Mouse (Mus musculus): ENCODE measurements around the gene Tlcd1. TPM values are rescaled to one million over a fixed set of nuclear protein-coding genes. Genes with fewer than 3 reads are reported as not detected.

Tlcd1 gene
- polyA plus RNA-seq, 1 experiment from 2014 or later = 9.9 TPM

DNA sequence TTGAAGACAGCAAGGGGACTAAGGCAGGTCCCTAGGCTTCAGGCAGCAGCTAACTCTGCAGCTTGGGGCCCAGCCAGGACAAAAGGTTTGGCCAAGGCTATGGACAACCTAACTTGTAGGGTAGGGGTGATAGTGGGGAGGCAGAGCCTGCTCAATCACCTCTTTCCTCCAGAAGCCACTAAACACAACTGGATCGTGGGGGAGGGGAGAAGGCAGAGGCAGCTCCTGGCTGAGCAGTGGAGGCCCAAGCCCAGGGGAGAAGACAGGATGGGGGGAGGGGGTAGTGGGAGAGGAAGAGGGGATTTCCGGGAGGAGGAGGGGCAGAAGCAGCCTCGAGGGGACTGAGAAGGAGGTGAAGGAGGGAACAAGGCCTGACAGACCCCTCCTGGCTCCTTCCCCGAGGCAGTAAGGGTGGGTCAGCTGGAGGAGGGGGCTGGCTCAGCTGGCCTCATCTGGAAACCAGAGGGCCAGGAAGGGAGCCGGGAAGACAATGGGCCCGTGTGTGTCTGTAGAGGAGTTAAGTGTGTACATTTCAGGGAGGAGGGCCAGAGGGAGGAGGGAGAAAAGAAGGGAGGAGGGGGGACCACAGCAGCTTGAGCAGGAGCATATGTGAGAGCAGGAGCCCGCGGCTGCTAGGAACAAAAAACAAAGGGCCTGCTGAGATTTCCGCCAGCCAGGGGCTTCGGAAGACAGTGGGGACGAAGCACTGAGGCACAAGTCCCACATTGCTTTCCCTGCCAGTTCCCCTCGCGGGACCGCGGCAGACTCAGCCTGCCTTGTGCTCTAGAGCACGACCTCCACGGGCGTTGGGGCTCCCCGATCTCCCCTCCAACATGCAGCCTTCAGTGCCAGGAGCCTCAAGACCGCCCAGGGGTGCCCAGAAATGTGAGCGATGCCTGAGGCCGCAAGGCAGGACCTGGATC is 12.6 kb upstream of the Tlcd1 start:
- Histone ChIP-seq H3K4me1 (replicated peaks; ENCODE audit: control insufficient read depth, insufficient read depth, low read length) (peaks cover 20% of the 10 kb centered on the region), H3K36me3 (ENCODE audit: control insufficient read depth, insufficient read depth, low read length) (peaks cover 13% of the 10 kb centered on the region), H3K9ac (ENCODE audit: low read length) (peak overlapping the region; percentile 87), H3K27ac (ENCODE audit: low read depth, low read length) (peak overlapping the region; percentile 91), H3K4me3 (ENCODE audit: low read depth, low read length) (peak overlapping the region; percentile 99), H3K27me3 (ENCODE audit: control insufficient read depth, insufficient read depth, low read length) (0 out of 2 replicates have a peak, but pooled peaks cover 2% of the 10 kb centered on the region), H3K4me2 (ENCODE audit: low read depth, low read length, severe bottlenecking) (peak overlapping the region; percentile 86), H3K9me3 (ENCODE audit: control insufficient read depth, low read length) (no peaks in the 10 kb centered on the region)
- peak; percentile 75 for ATAC-seq (replicated peaks; ENCODE audit: low FRiP score)
- peak; percentile 88 for DNase-seq (ENCODE audit: low spot score)
- WGBS = under 1% methylated on average over 22 of the region's 22 CpGs

DNA sequence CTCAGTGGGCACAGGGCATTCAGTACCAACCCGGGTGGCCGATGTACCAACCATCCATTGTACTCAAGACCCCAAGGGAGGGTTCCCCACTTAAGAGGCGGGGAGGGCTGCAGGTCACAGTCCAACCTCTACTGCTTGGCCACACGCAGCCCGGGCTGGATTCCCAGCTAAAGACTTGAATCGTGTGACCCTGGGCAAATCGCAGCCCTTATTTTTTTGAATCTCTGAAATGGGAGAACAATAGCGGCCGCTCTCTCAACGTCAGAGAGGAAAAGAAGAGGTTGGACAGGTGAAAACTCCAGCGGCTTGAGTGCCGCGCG is 11.9 kb upstream of the Tlcd1 start:
- Histone ChIP-seq H3K9ac (ENCODE audit: low read length) (peak overlapping the region; percentile 87), H3K4me1 (replicated peaks; ENCODE audit: control insufficient read depth, insufficient read depth, low read length) (peaks cover 18% of the 10 kb centered on the region), H3K9me3 (ENCODE audit: control insufficient read depth, low read length) (no peaks in the 10 kb centered on the region), H3K27ac (ENCODE audit: low read depth, low read length) (peak overlapping the region; percentile 91), H3K4me2 (ENCODE audit: low read depth, low read length, severe bottlenecking) (peak overlapping the region; percentile 86), H3K4me3 (ENCODE audit: low read depth, low read length) (peak overlapping the region; percentile 99), H3K27me3 (ENCODE audit: control insufficient read depth, insufficient read depth, low read length) (0 out of 2 replicates have a peak, but pooled peaks cover 2% of the 10 kb centered on the region), H3K36me3 (ENCODE audit: control insufficient read depth, insufficient read depth, low read length) (peaks cover 10% of the 10 kb centered on the region)
- DNase-seq (ENCODE audit: low spot score) = no peak
- WGBS = 0% methylated on average over 14 of the region's 14 CpGs
- peak; percentile 14; the same call in 1 of the 2 replicates for ATAC-seq (replicated peaks; ENCODE audit: low FRiP score)

DNA sequence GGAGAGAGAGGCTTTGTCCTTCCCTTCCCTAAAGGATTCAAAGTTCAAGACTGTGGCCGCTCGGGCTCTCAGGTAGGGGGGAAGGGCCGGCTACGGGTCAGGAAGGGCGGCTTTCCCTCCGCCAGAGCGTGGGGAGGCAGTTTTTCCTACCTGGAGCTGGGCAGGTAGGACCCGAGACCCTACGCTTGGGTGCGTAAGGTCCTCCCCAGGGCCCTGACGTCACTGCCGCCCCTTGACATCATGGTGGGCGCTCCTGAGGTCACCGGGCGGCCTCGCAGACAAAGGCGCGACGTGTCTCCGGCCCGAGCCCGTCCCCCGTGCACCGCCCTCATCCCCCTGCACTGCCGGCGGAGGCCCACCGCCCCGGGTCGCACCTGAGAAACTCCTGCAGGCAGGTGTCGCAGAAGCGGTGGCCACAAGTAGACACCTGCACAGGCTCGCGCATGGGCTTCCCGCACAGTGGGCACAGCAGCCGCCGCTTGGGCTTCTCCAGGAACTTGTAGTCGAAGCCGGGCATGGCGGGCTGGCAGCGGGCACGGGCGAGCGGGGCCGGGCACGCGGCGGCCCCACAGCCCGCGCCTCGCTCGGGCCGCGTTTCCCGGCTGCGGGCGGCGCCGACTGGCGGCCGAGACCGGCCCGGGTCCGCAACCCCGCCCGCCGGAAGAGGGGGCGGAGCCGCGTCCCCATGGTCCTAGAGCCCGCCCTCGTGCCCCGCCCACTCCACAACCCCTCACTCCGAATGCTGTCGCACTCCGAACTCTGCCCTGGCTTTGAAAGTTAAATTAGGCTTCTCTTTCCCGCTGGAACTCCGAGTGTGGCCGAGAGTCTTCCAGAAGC is 11.4 kb upstream of the Tlcd1 start, which contains the start of gene Traf4:
Gene Traf4, minus strand, starts transcription at position 666 of the 837 bp plus-strand sequence.
- Histone ChIP-seq H3K27me3 (ENCODE audit: control insufficient read depth, insufficient read depth, low read length) (0 out of 2 replicates have a peak, but pooled peaks cover 2% of the 10 kb centered on the region), H3K4me3 (ENCODE audit: low read depth, low read length) (peak within 1 kb of the TSS; percentile 99), H3K9me3 (ENCODE audit: control insufficient read depth, low read length) (no peaks in the 10 kb centered on the region), H3K27ac (ENCODE audit: low read depth, low read length) (peak within 1 kb of the TSS; percentile 91), H3K9ac (ENCODE audit: low read length) (peak within 1 kb of the TSS; percentile 87), H3K4me2 (ENCODE audit: low read depth, low read length, severe bottlenecking) (peak within 1 kb of the TSS; percentile 86), H3K4me1 (replicated peaks; ENCODE audit: control insufficient read depth, insufficient read depth, low read length) (peaks cover 18% of the 10 kb centered on the region), H3K36me3 (ENCODE audit: control insufficient read depth, insufficient read depth, low read length) (peaks cover 5% of the 10 kb centered on the region)
- DNase-seq (ENCODE audit: low spot score) (peak; percentile 94), ATAC-seq (replicated peaks; ENCODE audit: low FRiP score) (peak; percentile 80)
- WGBS = under 1% methylated on average over 69 of the region's 78 CpGs

DNA sequence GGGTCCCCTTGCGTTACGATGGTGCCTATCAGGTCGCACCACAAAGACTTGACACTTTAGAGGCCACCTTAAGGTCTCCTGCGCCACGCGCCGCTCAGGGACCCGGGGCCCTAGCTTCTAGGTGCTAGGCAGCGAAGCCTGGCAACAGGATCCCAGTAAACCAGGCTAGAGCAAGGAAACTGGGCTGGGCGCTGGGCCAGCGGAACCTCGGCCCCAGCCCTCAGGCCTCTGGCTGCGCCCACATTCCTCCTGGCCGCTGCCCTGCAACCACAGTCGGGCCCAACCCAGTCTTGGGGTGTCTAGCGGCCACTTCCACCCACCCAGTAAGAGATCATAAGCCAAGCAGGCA is 10.8 kb upstream of the Tlcd1 start:
- Histone ChIP-seq H3K4me1 (replicated peaks; ENCODE audit: control insufficient read depth, insufficient read depth, low read length) (peaks cover 18% of the 10 kb centered on the region), H3K4me3 (ENCODE audit: low read depth, low read length) (peak overlapping the region; percentile 99), H3K27me3 (ENCODE audit: control insufficient read depth, insufficient read depth, low read length) (0 out of 2 replicates have a peak, but pooled peaks cover 2% of the 10 kb centered on the region), H3K4me2 (ENCODE audit: low read depth, low read length, severe bottlenecking) (peak overlapping the region; percentile 86), H3K36me3 (ENCODE audit: control insufficient read depth, insufficient read depth, low read length) (peaks cover 3% of the 10 kb centered on the region), H3K9me3 (ENCODE audit: control insufficient read depth, low read length) (no peaks in the 10 kb centered on the region), H3K27ac (ENCODE audit: low read depth, low read length) (peak overlapping the region; percentile 37; the same call in 1 of the 2 replicates), H3K9ac (ENCODE audit: low read length) (peak overlapping the region; percentile 87)
- ATAC-seq (replicated peaks; ENCODE audit: low FRiP score) (peak; percentile 13; the same call in 1 of the 2 replicates), DNase-seq (ENCODE audit: low spot score) (no peak)
- WGBS = 3% methylated on average over 16 of the region's 16 CpGs

DNA sequence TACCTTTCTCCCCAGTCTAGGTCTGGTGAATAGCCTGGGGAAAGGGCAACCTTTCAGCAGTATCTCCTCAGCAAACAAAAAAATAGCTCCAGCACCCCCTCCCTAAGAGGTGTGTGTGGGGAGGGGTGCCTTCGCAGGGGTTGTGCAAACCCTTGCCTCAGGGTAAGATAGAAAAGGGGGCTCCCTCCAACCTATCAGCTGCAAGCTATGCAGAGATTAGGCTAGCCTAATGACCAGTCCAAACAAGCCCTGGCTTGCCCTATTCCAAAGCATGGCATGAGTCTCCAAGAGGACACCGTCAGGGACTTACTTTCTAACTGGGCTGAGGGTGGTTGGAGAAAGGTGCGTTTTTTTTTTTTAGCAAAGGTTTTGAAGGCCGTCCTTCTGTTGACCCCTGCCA is 10.3 kb upstream of the Tlcd1 start:
- peaks cover 3% of the 10 kb centered on the region for H3K36me3 ChIP-seq (ENCODE audit: control insufficient read depth, insufficient read depth, low read length)
- H3K27me3 ChIP-seq (ENCODE audit: control insufficient read depth, insufficient read depth, low read length) = 0 out of 2 replicates have a peak, but pooled peaks cover 2% of the 10 kb centered on the region
- H3K4me2 ChIP-seq (ENCODE audit: low read depth, low read length, severe bottlenecking) = peak overlapping the region; percentile 86
- DNase-seq (ENCODE audit: low spot score) = no peak
- 44% methylated on average over 4 of the region's 4 CpGs for WGBS
- no peaks in the 10 kb centered on the region for H3K9me3 ChIP-seq (ENCODE audit: control insufficient read depth, low read length)
- no peak for ATAC-seq (replicated peaks; ENCODE audit: low FRiP score)
- H3K9ac ChIP-seq (ENCODE audit: low read length) = peak overlapping the region; percentile 87
- H3K4me3 ChIP-seq (ENCODE audit: low read depth, low read length) = peak overlapping the region; percentile 99; the same call in 1 of the 2 replicates
- H3K27ac ChIP-seq (ENCODE audit: low read depth, low read length) = no peak overlapping the region
- peaks cover 18% of the 10 kb centered on the region for H3K4me1 ChIP-seq (replicated peaks; ENCODE audit: control insufficient read depth, insufficient read depth, low read length)

DNA sequence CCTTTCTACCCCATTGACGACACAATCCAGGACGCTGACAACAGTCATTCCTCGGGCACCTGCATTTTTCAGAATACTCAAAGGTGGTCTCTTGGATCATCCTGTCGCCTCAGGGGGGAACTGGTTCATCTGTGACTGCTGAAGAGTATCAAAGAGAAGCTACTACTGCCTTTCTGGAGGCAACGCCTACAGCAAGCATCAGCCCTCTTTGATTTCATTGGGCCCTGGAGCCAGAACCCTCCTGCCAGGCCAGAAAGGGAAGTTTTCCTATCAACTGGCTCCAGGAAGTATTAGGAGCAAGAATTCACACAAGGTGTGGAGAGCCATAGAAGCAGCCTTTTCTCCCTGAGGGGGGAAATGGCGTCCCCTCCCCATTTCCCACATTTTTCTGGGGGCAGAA is 9.9 kb upstream of the Tlcd1 start:
- 65% methylated on average over 6 of the region's 6 CpGs for WGBS
- ATAC-seq (replicated peaks; ENCODE audit: low FRiP score) = no peak
- H3K27me3 ChIP-seq (ENCODE audit: control insufficient read depth, insufficient read depth, low read length) = 0 out of 2 replicates have a peak, but pooled peaks cover 2% of the 10 kb centered on the region
- H3K9ac ChIP-seq (ENCODE audit: low read length) = no peak overlapping the region
- H3K4me1 ChIP-seq (replicated peaks; ENCODE audit: control insufficient read depth, insufficient read depth, low read length) = peaks cover 18% of the 10 kb centered on the region
- no peak overlapping the region for H3K4me2 ChIP-seq (ENCODE audit: low read depth, low read length, severe bottlenecking)
- H3K36me3 ChIP-seq (ENCODE audit: control insufficient read depth, insufficient read depth, low read length) = peaks cover 3% of the 10 kb centered on the region
- no peak for DNase-seq (ENCODE audit: low spot score)
- no peaks in the 10 kb centered on the region for H3K9me3 ChIP-seq (ENCODE audit: control insufficient read depth, low read length)
- no peak overlapping the region for H3K4me3 ChIP-seq (ENCODE audit: low read depth, low read length)
- no peak overlapping the region for H3K27ac ChIP-seq (ENCODE audit: low read depth, low read length)

DNA sequence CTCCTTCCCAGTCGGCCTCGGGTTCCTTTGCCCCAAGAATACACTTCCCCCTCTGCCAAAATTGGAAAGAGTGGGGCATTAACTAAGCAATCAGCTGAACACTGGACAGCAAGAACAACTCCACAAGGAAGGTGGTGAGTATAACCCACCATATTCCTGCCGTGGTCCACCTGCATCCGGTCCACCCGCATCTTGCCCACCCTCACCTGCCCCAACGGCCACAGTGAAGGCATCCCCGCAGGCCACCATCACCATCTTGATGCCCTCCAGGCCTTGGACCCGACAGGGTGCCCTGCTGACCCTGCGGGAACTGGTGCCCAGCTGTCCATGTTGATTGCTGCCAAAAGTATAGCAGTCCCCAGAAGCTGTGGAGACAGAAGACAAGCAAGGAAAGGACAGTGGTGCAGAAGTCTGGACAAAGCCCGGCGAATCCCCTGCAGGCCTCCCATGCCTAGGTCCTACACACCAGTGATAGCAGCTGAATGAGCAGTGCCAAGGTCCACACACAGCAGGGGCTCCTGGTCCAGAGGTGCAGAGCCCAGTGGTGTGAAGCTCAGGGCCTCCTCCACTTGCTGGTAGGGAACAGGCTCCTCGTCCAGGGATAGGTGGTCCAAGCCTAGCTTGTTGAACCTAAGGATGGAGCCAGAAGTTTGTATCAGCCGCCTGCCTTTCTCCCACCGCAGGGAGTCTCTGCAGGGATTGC is 9.1 kb upstream of the Tlcd1 start:
- Histone ChIP-seq H3K27ac (ENCODE audit: low read depth, low read length) (no peak overlapping the region), H3K36me3 (ENCODE audit: control insufficient read depth, insufficient read depth, low read length) (no peaks in the 10 kb centered on the region; the same call in 1 of the 2 replicates), H3K27me3 (ENCODE audit: control insufficient read depth, insufficient read depth, low read length) (0 out of 2 replicates have a peak, but pooled peaks cover 2% of the 10 kb centered on the region), H3K4me3 (ENCODE audit: low read depth, low read length) (no peak overlapping the region), H3K9me3 (ENCODE audit: control insufficient read depth, low read length) (no peaks in the 10 kb centered on the region), H3K4me1 (replicated peaks; ENCODE audit: control insufficient read depth, insufficient read depth, low read length) (peaks cover 16% of the 10 kb centered on the region), H3K9ac (ENCODE audit: low read length) (no peak overlapping the region), H3K4me2 (ENCODE audit: low read depth, low read length, severe bottlenecking) (no peak overlapping the region)
- DNase-seq (ENCODE audit: low spot score) (no peak), ATAC-seq (replicated peaks; ENCODE audit: low FRiP score) (no peak)
- WGBS = 87% methylated on average over 14 of the region's 14 CpGs
